Comparison of ENCODE assay signal across 17 mouse cellular contexts in genomic region chr16:94253671-94254414, GRCm38 (mm10). TPM values are rescaled to one million over a fixed set of nuclear protein-coding genes. Genes with fewer than 3 reads are reported as not detected.
A peak's percentile ranks its signal among the peaks of the same experiment; 100 is the strongest.
DNase-seq lines count a peak whose midpoint lies in the region; ATAC-seq and TF ChIP-seq lines count a peak whose summit lies in the region.
"Had no signal": no experiment of that assay in that cellular context is flagged by ENCODE, and none has a peak within 500 bp of the region (broad histone marks: within the 10 kb centered on the region; RNA-seq: fewer than 3 reads in every experiment).

No protein-coding gene starts in this region.

- H3K36me3 ChIP-seq in forebrain, embryonic 12.5 days (replicated peaks), result no peaks in the 10 kb centered on the region
- H3K36me3 ChIP-seq in forebrain, embryonic 11.5 days (ENCODE audit: control insufficient read depth, insufficient read depth, low read length), result no peaks in the 10 kb centered on the region
- no peaks in the 10 kb centered on the region for H3K36me3 ChIP-seq in embryonic facial prominence, embryonic 10.5 days (replicated peaks)
- no peaks in the 10 kb centered on the region for H3K36me3 ChIP-seq in limb, embryonic 13.5 days
- H3K36me3 ChIP-seq: heart, embryonic 12.5 days; hindbrain, embryonic 13.5 days had no signal

- peaks cover 12% of the 10 kb centered on the region; the same call in 1 of the 2 replicates for H3K4me1 ChIP-seq in forebrain, embryonic 12.5 days
- H3K4me1 ChIP-seq in forebrain, embryonic 11.5 days (replicated peaks; ENCODE audit: control insufficient read depth, insufficient read depth, low read length), result peaks cover 15% of the 10 kb centered on the region; the same call in 1 of the 2 replicates
- peaks cover 66% of the 10 kb centered on the region for H3K4me1 ChIP-seq in embryonic facial prominence, embryonic 10.5 days
- H3K4me1 ChIP-seq in limb, embryonic 13.5 days, result peaks cover 52% of the 10 kb centered on the region

- DNase-seq in forebrain, embryonic 11.5 days (ENCODE audit: low spot score), result no peak
- peak in 1 of 2 experiments; percentile 11 for DNase-seq in layer of hippocampus, adult 2 months (ENCODE audit: low spot score in 2 of 2)
- DNase-seq in layer of hippocampus, adult 9-10 months (ENCODE audit: low spot score), result no peak
- DNase-seq in embryonic facial prominence, embryonic 10.5 days (ENCODE audit: low spot score), result peak; percentile 57
- DNase-seq in cerebellum, postnatal 25 days, result no peak
- DNase-seq: adrenal gland, adult 8-10 months; cerebellum, adult 8-10 months; gastrocnemius, postnatal 10 days; kidney, postnatal 4 days had no signal

- H3K9ac ChIP-seq in forebrain, embryonic 12.5 days, result no peak overlapping the region
- H3K9ac ChIP-seq in forebrain, embryonic 11.5 days (ENCODE audit: low read length), result no peak overlapping the region
- peak overlapping the region; percentile 45 for H3K9ac ChIP-seq in limb, embryonic 13.5 days
- H3K9ac ChIP-seq: heart, embryonic 12.5 days; hindbrain, embryonic 13.5 days had no signal

- H3K27ac ChIP-seq in forebrain, embryonic 12.5 days, result no peak overlapping the region
- H3K27ac ChIP-seq in forebrain, embryonic 11.5 days (ENCODE audit: low read depth, low read length), result no peak overlapping the region
- H3K27ac ChIP-seq in layer of hippocampus, adult 2 months, result peak overlapping the region; percentile 86
- peak overlapping the region; percentile 75 for H3K27ac ChIP-seq in embryonic facial prominence, embryonic 10.5 days (replicated peaks)
- H3K27ac ChIP-seq in limb, embryonic 13.5 days, result no peak overlapping the region
- H3K27ac ChIP-seq: hindbrain, embryonic 13.5 days had no signal

- no peak for TF ChIP-seq CTCF in layer of hippocampus, adult 2 months (conservative IDR thresholded peaks at IDR 0.05)

- no peak overlapping the region for H3K4me3 ChIP-seq in forebrain, embryonic 12.5 days (replicated peaks)
- no peak overlapping the region for H3K4me3 ChIP-seq in forebrain, embryonic 11.5 days (ENCODE audit: low read depth, low read length)
- H3K4me3 ChIP-seq in layer of hippocampus, adult 2 months, result peak overlapping the region; percentile 12; the same call in 1 of the 2 replicates
- 0 out of 2 replicates have a peak overlapping the region, but pooled peaks have one; percentile 6 for H3K4me3 ChIP-seq in embryonic facial prominence, embryonic 10.5 days
- H3K4me3 ChIP-seq in limb, embryonic 13.5 days, result peak overlapping the region; percentile 11; the same call in 1 of the 2 replicates
- H3K4me3 ChIP-seq: heart, embryonic 12.5 days; hindbrain, embryonic 13.5 days; megakaryocyte, embryonic 14.5 days had no signal

- H3K27me3 ChIP-seq in forebrain, embryonic 12.5 days, result peaks cover 27% of the 10 kb centered on the region; the same call in 1 of the 2 replicates
- H3K27me3 ChIP-seq in forebrain, embryonic 11.5 days (ENCODE audit: control insufficient read depth, insufficient read depth, low read length), result no peaks in the 10 kb centered on the region; the same call in 1 of the 2 replicates
- peaks cover 22% of the 10 kb centered on the region for H3K27me3 ChIP-seq in embryonic facial prominence, embryonic 10.5 days (replicated peaks; ENCODE audit: low read depth, poor library complexity, severe bottlenecking)
- peaks cover 64% of the 10 kb centered on the region for H3K27me3 ChIP-seq in limb, embryonic 13.5 days
- H3K27me3 ChIP-seq: heart, embryonic 12.5 days; megakaryocyte, embryonic 14.5 days had no signal

- 64% methylated on average over 24 of the region's 24 CpGs for WGBS in forebrain, embryonic 12.5 days
- WGBS in forebrain, embryonic 11.5 days, result 72% methylated on average over 24 of the region's 24 CpGs
- WGBS in embryonic facial prominence, embryonic 10.5 days, result 54% methylated on average over 24 of the region's 24 CpGs
- WGBS in limb, embryonic 13.5 days, result 18% methylated on average over 24 of the region's 24 CpGs

- ATAC-seq in forebrain, embryonic 12.5 days (ENCODE audit: low FRiP score), result no peak
- no peak for ATAC-seq in forebrain, embryonic 11.5 days (replicated peaks; ENCODE audit: low FRiP score)
- 0 out of 2 replicates have a peak, but pooled peaks have one; percentile 28 for ATAC-seq in limb, embryonic 13.5 days (ENCODE audit: low FRiP score, low read depth)
- no peak for ATAC-seq in monocyte, adult 5-6 weeks (replicated peaks; ENCODE audit: insufficient number of reproducible peaks, low FRiP score, low TSS enrichment, poor library complexity, severe bottlenecking)
- ATAC-seq: intestine, postnatal 0 days had no signal

- H3K9me3 ChIP-seq in forebrain, embryonic 12.5 days, result no peaks in the 10 kb centered on the region
- H3K9me3 ChIP-seq in forebrain, embryonic 11.5 days (ENCODE audit: control insufficient read depth, low read length), result no peaks in the 10 kb centered on the region
- H3K9me3 ChIP-seq in embryonic facial prominence, embryonic 10.5 days, result no peaks in the 10 kb centered on the region
- no peaks in the 10 kb centered on the region for H3K9me3 ChIP-seq in limb, embryonic 13.5 days
- H3K9me3 ChIP-seq: heart, embryonic 12.5 days; hindbrain, embryonic 13.5 days; megakaryocyte, embryonic 14.5 days had no signal

- 0 out of 2 replicates have a peak overlapping the region, but pooled peaks have one; percentile 2 for H3K4me2 ChIP-seq in forebrain, embryonic 12.5 days
- no peak overlapping the region for H3K4me2 ChIP-seq in forebrain, embryonic 11.5 days (ENCODE audit: low read depth, low read length, severe bottlenecking)
- peak overlapping the region; percentile 54 for H3K4me2 ChIP-seq in limb, embryonic 13.5 days (replicated peaks)
- H3K4me2 ChIP-seq: heart, embryonic 12.5 days; hindbrain, embryonic 13.5 days; liver, embryonic 11.5 days had no signal

RNA-seq across cellular contexts. Expression of gene Hlcs, which starts 59.5 kb away (rescaled TPM):
- 13.1 and 13.6 TPM in 2 replicates for polyA plus RNA-seq in forebrain, embryonic 12.5 days (2016; fragmentation: Nextera tagmentation; extraction: Ambion mirVana)
- 13.8 TPM in 2 replicates for polyA plus RNA-seq in forebrain, embryonic 11.5 days (2014; fragmentation: Nextera tagmentation; extraction: Ambion mirVana)
- 10 to 100 TPM; 14.0 to 15.2 TPM for total RNA-seq in layer of hippocampus, adult 2 months (2021)
- polyA plus RNA-seq in embryonic facial prominence, embryonic 10.5 days (2016; fragmentation: Nextera tagmentation; extraction: Ambion mirVana), result 12.2 and 13.1 TPM in 2 replicates
- 8.8 and 9.8 TPM in 2 replicates for polyA plus RNA-seq in limb, embryonic 13.5 days (2015; fragmentation: Nextera tagmentation; extraction: Ambion mirVana)
- total RNA-seq in monocyte, adult 5-6 weeks (2017), result 21.4 to 41.3 TPM (median 32.1 TPM) in 3 replicates

Comparison
In these comparisons a context has a peak if more than half of its experiments do, and no peak if none do; other contexts are left out.
1. H3K27ac ChIP-seq: peak in layer of hippocampus, adult 2 months (single experiment) and embryonic facial prominence, embryonic 10.5 days (single experiment); none in forebrain, embryonic 12.5 days (single experiment), forebrain, embryonic 11.5 days (single experiment) and limb, embryonic 13.5 days (single experiment).
2. H3K4me3 ChIP-seq: peak in layer of hippocampus, adult 2 months (single experiment), embryonic facial prominence, embryonic 10.5 days (single experiment) and limb, embryonic 13.5 days (single experiment); none in forebrain, embryonic 12.5 days (single experiment) and forebrain, embryonic 11.5 days (single experiment).